Mouse (Mus musculus) cerebral cortex, adult 2 months (tissue): ENCODE data around the gene Abcc3.

Experiments
- WGBS: fragments of 180-500 bp; shearing (Covaris S2); methylation state at CpG from one replicate; pipeline ENCODE4 v1.1.7; 2018; 5-methylcytosine and 5-hydroxymethylcytosine counted together

The Abcc3 gene

GRCm38 (mm10) chr11:94402731-94403130 is 9.9 kb upstream of the Abcc3 start:
- 97% methylated on average over 5 of the region's 5 CpGs for WGBS

GRCm38 (mm10) chr11:94402029-94402428 is 9.2 kb upstream of the Abcc3 start:
- WGBS: 88% methylated on average over 4 of the region's 4 CpGs

GRCm38 (mm10) chr11:94400996-94401395 is 8.2 kb upstream of the Abcc3 start:
- 61% methylated on average over 6 of the region's 6 CpGs for WGBS

DNA sequence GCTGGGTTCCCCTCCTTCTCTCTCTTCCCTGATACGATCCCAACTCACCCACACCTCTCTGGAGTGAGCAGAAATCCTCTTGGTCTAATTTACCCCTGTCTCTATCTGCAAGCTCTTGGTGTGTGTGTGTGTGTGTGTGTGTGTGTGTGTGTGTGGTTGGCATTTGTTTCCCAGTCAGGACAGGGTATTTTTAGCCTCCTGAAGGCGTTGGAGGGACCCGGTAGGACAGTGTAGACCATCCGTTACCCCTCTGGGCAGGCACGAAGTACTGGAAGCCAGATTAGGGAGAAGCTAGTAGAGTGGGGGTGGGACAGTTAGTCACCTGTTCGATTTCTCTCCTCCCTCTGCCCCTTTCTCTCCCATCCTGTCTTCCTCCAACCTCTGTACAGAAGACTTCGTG is 1.3 kb upstream of the Abcc3 start:
- 66% methylated on average over 7 of the region's 7 CpGs for WGBS

DNA sequence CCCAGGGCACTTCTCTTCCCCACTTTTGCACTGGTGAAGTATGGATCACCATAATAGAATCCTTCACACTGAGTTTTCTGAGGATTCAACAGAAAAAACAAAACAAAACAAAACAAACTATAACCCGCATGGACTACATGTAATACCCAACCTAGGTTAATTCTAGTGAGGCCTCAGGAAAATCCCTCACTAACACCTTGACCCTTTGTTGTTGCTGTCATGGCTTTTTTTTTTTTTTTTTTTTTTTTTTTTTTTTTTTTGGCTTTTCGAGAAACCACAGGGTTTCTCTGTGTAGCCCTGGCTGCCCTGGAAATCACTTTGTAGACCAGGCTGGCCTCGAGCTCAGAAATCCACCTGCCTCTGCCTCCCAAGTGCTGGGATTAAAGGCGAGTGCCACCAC is 693 bp upstream of the Abcc3 start:
- WGBS: 84% methylated on average over 4 of the region's 4 CpGs

- WGBS: 90% methylated on average over 10 of the region's 10 CpGs
Observed at GRCm38 (mm10) chr11:94391661-94392060, 1.1 kb downstream of the Abcc3 start.

- WGBS: 92% methylated on average over 6 of the region's 6 CpGs
Observed at GRCm38 (mm10) chr11:94390825-94391224, 2.0 kb downstream of the Abcc3 start.

- 75% methylated on average over 6 of the region's 6 CpGs for WGBS
Observed at GRCm38 (mm10) chr11:94389724-94390396, 2.9 kb downstream of the Abcc3 start.

GRCm38 (mm10) chr11:94389021-94389420 is 3.8 kb downstream of the Abcc3 start:
- 78% methylated on average over 4 of the region's 4 CpGs for WGBS

- WGBS: 89% methylated on average over 4 of the region's 4 CpGs
Observed at GRCm38 (mm10) chr11:94387756-94388155, 5.0 kb downstream of the Abcc3 start.

- WGBS: 46% methylated on average over 12 of the region's 12 CpGs
Observed at GRCm38 (mm10) chr11:94385977-94386771, 6.6 kb downstream of the Abcc3 start.

DNA sequence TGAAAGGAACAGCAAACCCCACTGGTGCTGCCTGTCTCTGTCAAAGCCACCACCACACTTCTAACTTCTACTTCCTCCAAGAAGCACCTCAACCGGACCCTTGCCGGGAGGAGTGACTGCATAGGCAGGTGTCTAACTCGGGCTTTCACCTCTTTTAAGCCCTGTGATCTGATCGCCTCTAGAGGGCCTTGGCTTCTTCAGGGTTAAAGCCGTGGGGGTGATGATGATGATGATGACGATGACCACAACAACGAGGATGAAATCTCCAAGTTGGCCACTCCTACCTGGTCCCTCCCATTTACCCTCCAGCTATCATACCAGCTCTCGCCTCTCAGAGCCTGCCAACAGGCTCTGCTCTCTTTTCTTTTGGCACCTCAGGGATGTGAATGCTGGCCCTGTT is 13.1 kb downstream of the Abcc3 start:
- WGBS: 78% methylated on average over 8 of the region's 8 CpGs

GRCm38 (mm10) chr11:94379061-94379460 is 13.7 kb downstream of the Abcc3 start:
- WGBS: 56% methylated on average over 2 of the region's 2 CpGs

DNA sequence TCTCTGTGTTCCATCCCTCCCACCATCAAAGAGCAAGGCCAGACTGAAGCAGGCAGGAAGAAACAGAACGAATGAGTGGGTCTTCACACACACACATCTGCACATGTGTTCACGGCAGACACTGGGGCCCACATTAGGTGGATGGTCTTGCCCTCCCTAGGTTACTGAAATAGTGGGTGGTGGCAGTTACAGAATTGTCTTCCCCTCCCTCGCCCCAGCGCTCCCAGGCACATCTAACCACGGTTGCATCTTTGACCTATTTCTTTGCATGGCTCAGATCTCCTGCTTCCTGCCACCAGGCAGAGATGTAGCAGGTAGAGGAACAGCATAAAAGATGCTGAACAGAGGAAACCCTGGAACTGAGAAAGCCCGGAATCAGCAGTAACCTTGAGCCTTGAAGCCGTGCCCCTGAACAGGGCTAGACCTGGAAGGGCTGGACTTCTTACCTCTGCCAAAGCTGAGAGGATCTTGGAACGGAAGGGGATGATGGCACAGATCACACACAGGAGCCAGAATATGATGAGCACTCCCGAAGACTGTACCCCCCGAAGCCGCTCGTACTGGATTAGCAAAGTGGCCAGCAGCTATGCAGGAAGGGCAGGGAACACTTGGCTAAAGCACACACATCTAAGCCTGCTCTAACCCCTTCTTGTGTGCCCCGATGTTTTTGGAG is 18.4 kb downstream of the Abcc3 start:
- 83% methylated on average over 13 of the region's 13 CpGs for WGBS

DNA sequence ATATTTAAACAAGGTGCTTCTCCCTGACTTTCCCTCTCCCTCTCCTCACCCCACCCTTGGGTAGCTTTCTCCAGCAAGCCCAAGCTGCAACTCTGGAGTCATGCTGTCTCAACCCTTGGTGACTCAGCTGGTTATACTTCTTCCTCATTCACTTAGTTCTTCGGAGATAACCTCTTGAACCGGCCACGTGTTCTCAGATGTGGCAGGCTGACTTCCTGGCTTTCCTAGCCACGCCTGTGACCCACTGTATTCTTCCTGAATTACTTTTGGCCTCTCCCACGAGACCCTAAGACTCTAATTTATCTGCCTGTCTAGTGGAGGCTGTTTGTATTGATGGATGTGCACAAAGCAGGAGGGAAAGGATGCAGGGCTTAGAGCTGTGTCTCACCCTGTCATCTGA is 22.0 kb downstream of the Abcc3 start:
- WGBS: 65% methylated on average over 5 of the region's 5 CpGs

DNA sequence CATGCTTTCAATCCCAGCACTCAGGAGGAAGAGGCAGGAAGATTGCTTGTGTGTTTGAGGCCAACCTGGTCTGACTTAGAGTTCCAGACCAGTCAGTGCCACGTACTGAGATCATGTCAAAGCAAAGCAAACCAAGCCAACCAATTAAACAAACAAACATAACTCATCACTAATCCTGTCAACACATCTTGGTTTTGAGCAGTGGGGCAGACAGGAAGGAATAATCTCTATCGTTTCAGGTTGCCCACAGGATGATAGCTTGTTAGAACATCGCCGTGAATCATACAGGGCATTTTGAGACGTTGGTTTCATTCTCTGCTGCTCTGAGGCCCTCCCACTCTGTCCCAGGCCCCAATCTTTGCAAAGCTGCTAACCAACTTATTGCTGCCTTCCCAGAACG is 22.8 kb downstream of the Abcc3 start:
- WGBS: 81% methylated on average over 6 of the region's 6 CpGs

GRCm38 (mm10) chr11:94365340-94365739 is 27.5 kb downstream of the Abcc3 start:
- WGBS: 73% methylated on average over 3 of the region's 3 CpGs

DNA sequence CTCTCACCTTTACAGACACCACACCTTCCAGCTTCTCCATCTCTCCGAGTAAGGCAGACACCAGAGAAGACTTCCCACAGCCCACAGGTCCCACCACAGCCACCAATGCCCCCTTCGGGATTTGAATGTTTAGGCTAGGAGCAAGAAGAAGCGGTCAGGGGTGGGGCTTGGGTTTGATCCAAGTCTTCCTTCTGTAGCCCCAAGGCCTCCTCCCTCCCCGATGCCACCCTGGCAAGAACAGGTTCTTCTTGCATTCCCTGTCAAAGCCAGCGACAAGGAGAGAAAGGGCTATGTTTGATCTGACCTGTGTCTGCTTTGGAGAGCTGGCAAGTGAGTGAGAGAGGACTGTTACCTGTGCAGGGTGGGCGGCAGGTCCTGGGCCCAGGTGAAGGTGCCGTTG is 29.1 kb downstream of the Abcc3 start:
- WGBS: 82% methylated on average over 7 of the region's 7 CpGs

DNA sequence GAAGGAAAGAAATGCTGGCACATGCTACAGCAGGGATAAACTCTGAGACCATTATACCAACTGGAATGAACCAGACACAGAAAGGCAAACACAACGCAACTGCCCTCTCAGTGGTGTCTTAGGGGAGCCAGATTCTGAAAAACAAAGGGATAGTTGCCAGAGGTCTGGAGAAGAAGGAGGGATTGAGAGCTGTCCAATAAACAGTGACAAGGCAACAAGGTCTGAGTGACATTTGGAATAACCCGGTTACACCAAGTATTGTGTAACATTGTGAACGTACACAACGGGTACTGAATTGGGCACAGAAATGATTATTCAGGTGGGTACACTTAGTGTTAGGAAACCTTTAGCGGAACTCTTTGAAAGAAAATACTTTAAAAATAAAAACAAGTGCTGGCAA is 30.7 kb downstream of the Abcc3 start:
- 71% methylated on average over 5 of the region's 5 CpGs for WGBS

DNA sequence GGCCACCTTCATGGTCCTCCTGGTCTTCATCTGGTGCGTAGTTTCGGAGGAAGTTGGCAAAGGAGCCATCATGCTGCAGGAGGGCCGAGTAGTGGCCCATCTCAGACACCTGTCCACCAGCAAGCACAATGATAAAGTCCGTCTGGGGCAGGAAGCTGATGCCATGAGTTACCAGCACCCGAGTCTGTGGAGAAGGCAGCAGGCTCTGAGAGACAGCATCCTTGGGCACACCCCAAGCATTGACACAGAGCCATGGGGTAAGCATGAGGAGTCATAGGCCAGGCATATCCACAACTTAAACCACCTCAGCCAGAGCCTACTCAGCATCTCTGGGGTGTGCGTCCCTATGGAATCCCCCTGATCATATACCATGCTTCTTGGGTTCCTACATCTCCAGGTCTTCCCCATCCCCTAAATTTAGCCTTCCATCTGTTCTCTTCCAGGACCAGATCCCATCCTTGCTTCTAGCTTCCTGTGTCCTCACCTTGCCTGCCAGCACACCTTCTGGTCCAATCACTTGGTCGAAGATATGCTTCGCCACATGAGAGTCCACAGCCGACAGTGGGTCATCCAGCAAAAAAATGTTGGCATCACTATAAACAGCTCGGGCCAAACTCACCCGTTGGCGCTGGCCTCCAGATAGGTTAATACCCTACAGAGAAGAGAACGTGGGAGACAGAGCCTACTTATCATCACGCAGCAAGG is 31.5 kb downstream of the Abcc3 start:
- WGBS: 90% methylated on average over 14 of the region's 14 CpGs

DNA sequence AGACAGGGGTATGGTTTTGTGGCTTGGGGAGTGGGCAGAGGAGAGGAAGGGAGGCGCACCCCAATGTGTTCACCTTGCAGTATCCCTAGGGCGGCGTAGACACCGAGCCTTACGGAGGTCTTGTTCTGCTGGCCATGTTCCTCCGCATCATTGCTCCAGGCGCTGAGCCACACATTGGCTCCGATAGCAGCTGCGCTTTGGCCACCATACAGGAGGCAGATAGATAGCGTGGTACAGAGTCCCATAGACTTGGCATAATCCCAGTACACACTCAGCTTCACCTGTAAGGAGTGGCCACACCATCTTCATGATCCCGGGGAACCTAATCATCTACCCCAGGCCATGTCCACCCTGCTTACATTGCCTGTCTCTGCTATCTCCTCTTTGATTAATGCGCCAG is 33.6 kb downstream of the Abcc3 start:
- WGBS: 96% methylated on average over 12 of the region's 12 CpGs

DNA sequence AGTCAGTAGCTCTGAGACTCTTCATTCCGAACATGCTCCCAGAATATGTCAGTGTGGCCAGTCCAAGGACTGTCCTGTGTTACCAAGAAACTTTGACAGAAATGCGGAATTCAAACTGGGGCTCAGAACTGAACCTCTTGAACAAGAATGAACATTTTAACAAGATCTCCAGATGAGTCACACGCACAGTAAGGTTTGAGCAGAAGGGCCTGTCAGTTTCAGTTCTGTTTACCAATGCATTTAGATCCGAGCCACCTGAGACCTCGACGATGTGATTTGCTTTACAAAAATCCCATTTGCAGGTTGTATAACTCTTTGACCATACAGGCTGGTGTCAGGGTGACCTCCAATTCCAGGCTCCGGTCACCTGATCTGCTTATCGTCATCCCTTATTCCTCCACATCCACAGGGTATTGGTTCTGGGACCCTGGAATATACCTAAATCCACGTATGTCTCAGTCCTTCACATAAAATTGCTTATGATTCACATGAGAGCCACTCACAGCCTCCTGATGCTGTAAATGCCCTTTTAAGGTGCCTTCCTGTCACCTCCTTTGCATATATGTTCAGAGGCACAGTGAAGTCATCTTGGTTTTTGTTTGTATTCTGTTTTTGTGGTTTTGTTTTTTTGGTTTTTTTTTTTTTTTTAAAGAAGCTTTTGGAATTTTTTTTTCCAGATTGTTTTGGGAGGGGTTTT is 37.1 kb downstream of the Abcc3 start:
- 73% methylated on average over 9 of the region's 9 CpGs for WGBS
